Mouse (Mus musculus): ENCODE measurements around the gene St13. TPM values are rescaled to one million over a fixed set of nuclear protein-coding genes. Genes with fewer than 3 reads are reported as not detected.

The St13 gene
- total RNA-seq, 1 experiment from 2014 or later, result 279 TPM

- ATAC-seq (replicated peaks; ENCODE audit: insufficient number of reproducible peaks, low FRiP score, low TSS enrichment, poor library complexity, severe bottlenecking), result no peak
Observed at GRCm38 (mm10) chr15:81370356-81370755, 29.5 kb downstream of the St13 start.

GRCm38 (mm10) chr15:81368601-81369000, 31.3 kb downstream of the St13 start:
- no peak for ATAC-seq (replicated peaks; ENCODE audit: insufficient number of reproducible peaks, low FRiP score, low TSS enrichment, poor library complexity, severe bottlenecking)

- ATAC-seq (replicated peaks; ENCODE audit: insufficient number of reproducible peaks, low FRiP score, low TSS enrichment, poor library complexity, severe bottlenecking), result no peak
Observed at GRCm38 (mm10) chr15:81366241-81366640, 33.6 kb downstream of the St13 start.

GRCm38 (mm10) chr15:81365246-81365645, 34.6 kb downstream of the St13 start:
- no peak for ATAC-seq (replicated peaks; ENCODE audit: insufficient number of reproducible peaks, low FRiP score, low TSS enrichment, poor library complexity, severe bottlenecking)

GRCm38 (mm10) chr15:81364271-81364670, 35.6 kb downstream of the St13 start:
- no peak for ATAC-seq (replicated peaks; ENCODE audit: insufficient number of reproducible peaks, low FRiP score, low TSS enrichment, poor library complexity, severe bottlenecking)

GRCm38 (mm10) chr15:81362501-81362900, 37.4 kb downstream of the St13 start:
- no peak for ATAC-seq (replicated peaks; ENCODE audit: insufficient number of reproducible peaks, low FRiP score, low TSS enrichment, poor library complexity, severe bottlenecking)

GRCm38 (mm10) chr15:81361417-81362015, 38.4 kb downstream of the St13 start:
- ATAC-seq (replicated peaks; ENCODE audit: insufficient number of reproducible peaks, low FRiP score, low TSS enrichment, poor library complexity, severe bottlenecking), result no peak

GRCm38 (mm10) chr15:81361022-81361404, 38.9 kb downstream of the St13 start:
- ATAC-seq (replicated peaks; ENCODE audit: insufficient number of reproducible peaks, low FRiP score, low TSS enrichment, poor library complexity, severe bottlenecking), result peak; percentile 53

GRCm38 (mm10) chr15:81360345-81361021, 39.4 kb downstream of the St13 start, which contains the start of gene Slc25a17:
Slc25a17 (minus strand) TSS chr15:81360812.
- peak; percentile 100 for ATAC-seq (replicated peaks; ENCODE audit: insufficient number of reproducible peaks, low FRiP score, low TSS enrichment, poor library complexity, severe bottlenecking)

- ATAC-seq (replicated peaks; ENCODE audit: insufficient number of reproducible peaks, low FRiP score, low TSS enrichment, poor library complexity, severe bottlenecking), result no peak
Observed at GRCm38 (mm10) chr15:81359421-81359820, 40.5 kb downstream of the St13 start.

GRCm38 (mm10) chr15:81358943-81359342, 40.9 kb downstream of the St13 start:
- ATAC-seq (replicated peaks; ENCODE audit: insufficient number of reproducible peaks, low FRiP score, low TSS enrichment, poor library complexity, severe bottlenecking), result no peak

GRCm38 (mm10) chr15:81356946-81357345, 42.9 kb downstream of the St13 start:
- no peak for ATAC-seq (replicated peaks; ENCODE audit: insufficient number of reproducible peaks, low FRiP score, low TSS enrichment, poor library complexity, severe bottlenecking)

- peak; percentile 77 for ATAC-seq (replicated peaks; ENCODE audit: insufficient number of reproducible peaks, low FRiP score, low TSS enrichment, poor library complexity, severe bottlenecking)
Observed at GRCm38 (mm10) chr15:81355146-81355761, 44.6 kb downstream of the St13 start.

- no peak for ATAC-seq (replicated peaks; ENCODE audit: insufficient number of reproducible peaks, low FRiP score, low TSS enrichment, poor library complexity, severe bottlenecking)
Observed at GRCm38 (mm10) chr15:81352638-81353037, 47.2 kb downstream of the St13 start.

- ATAC-seq (replicated peaks; ENCODE audit: insufficient number of reproducible peaks, low FRiP score, low TSS enrichment, poor library complexity, severe bottlenecking), result no peak
Observed at GRCm38 (mm10) chr15:81350401-81350800, 49.5 kb downstream of the St13 start.

GRCm38 (mm10) chr15:81348366-81348765, 51.5 kb downstream of the St13 start:
- no peak for ATAC-seq (replicated peaks; ENCODE audit: insufficient number of reproducible peaks, low FRiP score, low TSS enrichment, poor library complexity, severe bottlenecking)

GRCm38 (mm10) chr15:81347466-81347865, 52.4 kb downstream of the St13 start:
- ATAC-seq (replicated peaks; ENCODE audit: insufficient number of reproducible peaks, low FRiP score, low TSS enrichment, poor library complexity, severe bottlenecking), result no peak

- ATAC-seq (replicated peaks; ENCODE audit: insufficient number of reproducible peaks, low FRiP score, low TSS enrichment, poor library complexity, severe bottlenecking), result no peak
Observed at GRCm38 (mm10) chr15:81341426-81341825, 58.5 kb downstream of the St13 start.

GRCm38 (mm10) chr15:81339158-81339557, 60.7 kb downstream of the St13 start:
- ATAC-seq (replicated peaks; ENCODE audit: insufficient number of reproducible peaks, low FRiP score, low TSS enrichment, poor library complexity, severe bottlenecking), result no peak

GRCm38 (mm10) chr15:81336466-81336865, 63.4 kb downstream of the St13 start:
- ATAC-seq (replicated peaks; ENCODE audit: insufficient number of reproducible peaks, low FRiP score, low TSS enrichment, poor library complexity, severe bottlenecking), result no peak
